Mouse (Mus musculus) testis, adult 2 months (tissue): ENCODE data around the gene Tmem182.

Experiments used
- CTCF ChIP-seq: fragments of 200-500 bp; IDR thresholded peaks from 2 replicates; pipeline ENCODE4 v1.5.1; 2012; ENCODE audit warnings: low read depth, mild to moderate bottlenecking, inconsistent platforms, low read length, moderate library complexity; ENCODE audit not compliant: control insufficient read depth, insufficient read depth, insufficient replicate concordance
- POLR2A ChIP-seq: fragments of 200-500 bp; IDR thresholded peaks from 2 replicates; pipeline ENCODE4 v1.6.1; 2012; ENCODE audit warnings: low read depth, mild to moderate bottlenecking, inconsistent platforms, low read length, moderate library complexity; ENCODE audit not compliant: control insufficient read depth

- no peak for TF ChIP-seq CTCF
- no peak for TF ChIP-seq POLR2A
These were observed 37.8 kb upstream of the Tmem182 start for GRCm38 (mm10) chr1:40767588-40767987.
